Mouse (Mus musculus): ENCODE data around the gene Cmss1. TPM values are rescaled to one million over a fixed set of nuclear protein-coding genes. Genes with fewer than 3 reads are reported as not detected.

The Cmss1 gene
- total RNA-seq, 1 experiment from 2014 or later = 17.1 TPM

- no peak for DNase-seq
Observed at GRCm38 (mm10) chr16:57384274-57384673, 222.4 kb downstream of the Cmss1 start.

GRCm38 (mm10) chr16:57383266-57383971 is 223.2 kb downstream of the Cmss1 start:
- no peak for DNase-seq

GRCm38 (mm10) chr16:57378631-57379330 is 227.9 kb downstream of the Cmss1 start:
- DNase-seq = no peak

- no peak for DNase-seq
Observed at GRCm38 (mm10) chr16:57375248-57375837, 231.3 kb downstream of the Cmss1 start.

GRCm38 (mm10) chr16:57372156-57372555 is 234.5 kb downstream of the Cmss1 start:
- DNase-seq = no peak

GRCm38 (mm10) chr16:57369846-57370496 is 236.7 kb downstream of the Cmss1 start:
- DNase-seq = peak; percentile 49

GRCm38 (mm10) chr16:57366941-57367694 is 239.5 kb downstream of the Cmss1 start:
- no peak for DNase-seq

GRCm38 (mm10) chr16:57366141-57366540 is 240.5 kb downstream of the Cmss1 start:
- peak; percentile 67 for DNase-seq

- no peak for DNase-seq
Observed at GRCm38 (mm10) chr16:57364498-57364897, 242.2 kb downstream of the Cmss1 start.

- DNase-seq = peak; percentile 87
Observed at GRCm38 (mm10) chr16:57362679-57363401, 243.8 kb downstream of the Cmss1 start.

- no peak for DNase-seq
Observed at GRCm38 (mm10) chr16:57360785-57361184, 245.9 kb downstream of the Cmss1 start.

GRCm38 (mm10) chr16:57359251-57359650 is 247.4 kb downstream of the Cmss1 start:
- DNase-seq = no peak

- DNase-seq = no peak
Observed at GRCm38 (mm10) chr16:57357011-57357410, 249.7 kb downstream of the Cmss1 start.

- no peak for DNase-seq
Observed at GRCm38 (mm10) chr16:57356454-57356853, 250.2 kb downstream of the Cmss1 start.

- no peak for DNase-seq
Observed at GRCm38 (mm10) chr16:57353932-57354331, 252.7 kb downstream of the Cmss1 start.

- DNase-seq = peak; percentile 33
Observed at GRCm38 (mm10) chr16:57353166-57353721, 253.4 kb downstream of the Cmss1 start.

GRCm38 (mm10) chr16:57352751-57353150 is 253.9 kb downstream of the Cmss1 start, which contains the start of gene Filip1l:
Filip1l (plus strand) TSS chr16:57353093.
- DNase-seq = no peak

GRCm38 (mm10) chr16:57349689-57350088 is 257.0 kb downstream of the Cmss1 start:
- DNase-seq = no peak

- peak; percentile 62 for DNase-seq
Observed at GRCm38 (mm10) chr16:57349039-57349438, 257.6 kb downstream of the Cmss1 start.

- no peak for DNase-seq
Observed at GRCm38 (mm10) chr16:57346258-57346657, 260.4 kb downstream of the Cmss1 start.

- DNase-seq = no peak
Observed at GRCm38 (mm10) chr16:57340613-57340898, 266.1 kb downstream of the Cmss1 start.
